Mouse (Mus musculus) megakaryocyte, embryonic 14.5 days (primary cell): Measurements from ENCODE around the gene Arhgap23. TPM values are rescaled to one million over a fixed set of nuclear protein-coding genes. Genes with fewer than 3 reads are reported as not detected.

Experiments
- H3K27me3 ChIP-seq: replicated peaks from 2 replicates; pipeline ENCODE3; 2012; ENCODE audit warnings: inconsistent platforms
- H3K36me3 ChIP-seq: replicated peaks from 2 replicates; pipeline ENCODE3; 2012; ENCODE audit warnings: low read length, inconsistent platforms, mixed read lengths
- H3K4me1 ChIP-seq: 2 replicates; pipeline ENCODE4 v1.6.1; 2012; ENCODE audit warnings: inconsistent platforms
- H3K4me3 ChIP-seq: replicated peaks from 2 replicates; pipeline ENCODE3; 2012; ENCODE audit warnings: moderate library complexity, mild to moderate bottlenecking, inconsistent platforms
- H3K9me3 ChIP-seq: 2 replicates; pipeline ENCODE4 v1.6.1; 2012; ENCODE audit warnings: inconsistent platforms
- FLI1 ChIP-seq: IDR thresholded peaks from 2 replicates; pipeline ENCODE4 v1.6.1; 2012; ENCODE audit warnings: low read length, inconsistent platforms, mixed read lengths
- GATA1 ChIP-seq: IDR thresholded peaks from 3 replicates; pipeline ENCODE4 v1.6.1; 2012; ENCODE audit warnings: mixed read lengths, low read length, inconsistent platforms, borderline replicate concordance
- polyA plus RNA-seq: library from polyadenylated mRNA; stranded (reverse); fragments of >175 nt; gene quantifications from 2 replicates; pipeline ENCODE4 v1.2.3, GENCODE M21; 2012; ENCODE audit warnings: low replicate concordance; ENCODE audit not compliant: insufficient read depth

Gene Arhgap23
- polyA plus RNA-seq, 1 experiment: 85.6 TPM

DNA sequence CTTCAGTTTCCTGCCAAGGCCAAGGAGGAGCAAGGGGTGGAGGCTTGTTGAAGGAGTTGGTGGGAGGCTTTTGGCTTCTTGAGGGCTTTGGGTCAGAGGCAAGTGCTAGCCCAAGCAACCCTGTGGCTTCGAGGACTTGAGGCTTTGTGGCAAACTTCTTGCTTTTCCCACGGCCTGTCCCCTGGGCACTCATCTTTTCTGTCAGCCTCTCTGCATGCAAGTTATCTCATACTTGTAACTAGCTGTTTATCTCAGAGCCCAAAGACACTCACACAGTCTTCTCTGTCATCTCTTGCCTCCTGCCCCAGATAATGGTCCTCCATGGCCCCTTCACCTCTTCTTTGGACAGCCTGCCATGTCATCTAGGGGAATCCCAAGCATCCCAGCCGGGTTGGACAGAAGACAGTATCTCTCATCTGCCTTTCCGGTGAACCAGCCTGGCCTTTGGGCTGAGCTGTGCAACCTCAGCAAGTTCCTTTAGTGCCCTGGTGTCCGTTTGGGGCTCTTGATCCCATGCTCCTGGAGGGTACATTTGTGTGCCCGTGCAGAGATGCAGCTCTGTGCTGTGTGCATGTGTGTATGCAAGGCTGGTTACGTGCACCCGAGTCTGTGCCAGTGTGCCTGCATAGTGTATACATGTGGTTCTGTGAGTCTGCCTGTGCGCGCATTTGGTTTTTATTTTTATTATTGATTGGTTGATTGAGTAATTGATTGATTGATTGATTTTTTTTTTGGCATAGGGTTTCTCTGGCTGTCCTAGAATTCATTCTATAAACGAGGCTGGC lies 27.8 kb downstream of the Arhgap23 start:
- H3K36me3 ChIP-seq: peaks cover 63% of the 10 kb centered on the region
- TF ChIP-seq GATA1 (no peak), FLI1 (no peak)
- H3K4me1 ChIP-seq: peaks cover 100% of the 10 kb centered on the region
- H3K27me3 ChIP-seq: no peaks in the 10 kb centered on the region
- H3K9me3 ChIP-seq: no peaks in the 10 kb centered on the region
- H3K4me3 ChIP-seq: peak overlapping the region; percentile 97

- Histone ChIP-seq H3K4me1 (peaks cover 100% of the 10 kb centered on the region), H3K9me3 (no peaks in the 10 kb centered on the region), H3K27me3 (no peaks in the 10 kb centered on the region), H3K4me3 (peak overlapping the region; percentile 23), H3K36me3 (peaks cover 86% of the 10 kb centered on the region)
- TF ChIP-seq GATA1: no peak
- no peak for TF ChIP-seq FLI1
These were observed 30.3 kb downstream of the Arhgap23 start for GRCm38 (mm10) chr11:97445596-97445995.

DNA sequence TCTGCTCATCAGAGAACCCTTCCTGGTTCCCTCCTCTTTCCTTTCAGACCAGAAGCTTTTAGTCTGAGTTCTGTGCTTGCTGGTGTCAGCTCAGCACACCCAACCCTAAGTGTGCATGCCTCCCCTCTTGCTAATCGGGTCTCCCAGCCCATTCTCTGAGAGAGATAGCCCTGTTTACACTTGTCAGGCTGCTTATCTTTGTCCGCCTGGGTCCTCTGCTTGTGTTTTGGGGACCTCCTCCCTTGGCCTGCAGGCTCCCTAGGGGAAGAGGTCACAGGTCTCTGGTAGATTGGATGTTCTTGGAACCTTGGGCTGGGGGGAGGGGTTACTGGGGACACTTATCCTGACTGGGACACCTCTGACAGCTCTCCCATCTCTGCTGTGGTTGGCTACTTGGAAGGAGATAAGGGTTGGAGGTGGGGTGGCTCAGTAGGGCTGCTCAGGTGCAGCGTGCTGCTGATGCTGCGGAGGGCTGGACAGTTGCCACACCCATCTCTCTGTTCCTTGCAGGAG lies 30.7 kb downstream of the Arhgap23 start:
- Histone ChIP-seq H3K4me1 (peaks cover 99% of the 10 kb centered on the region), H3K36me3 (peaks cover 90% of the 10 kb centered on the region), H3K9me3 (no peaks in the 10 kb centered on the region), H3K27me3 (no peaks in the 10 kb centered on the region), H3K4me3 (peak overlapping the region; percentile 28)
- TF ChIP-seq FLI1: no peak
- TF ChIP-seq GATA1: no peak

GRCm38 (mm10) chr11:97447979-97448378 lies 32.6 kb downstream of the Arhgap23 start:
- H3K9me3 ChIP-seq: no peaks in the 10 kb centered on the region
- peaks cover 100% of the 10 kb centered on the region for H3K36me3 ChIP-seq
- peaks cover 97% of the 10 kb centered on the region for H3K4me1 ChIP-seq
- H3K4me3 ChIP-seq: peak overlapping the region; percentile 20
- no peak for TF ChIP-seq FLI1
- TF ChIP-seq GATA1: no peak
- no peaks in the 10 kb centered on the region for H3K27me3 ChIP-seq

GRCm38 (mm10) chr11:97448611-97449394 lies 33.5 kb downstream of the Arhgap23 start:
- H3K4me1 ChIP-seq: peaks cover 97% of the 10 kb centered on the region
- no peak for TF ChIP-seq FLI1
- no peak for TF ChIP-seq GATA1
- no peaks in the 10 kb centered on the region for H3K27me3 ChIP-seq
- no peaks in the 10 kb centered on the region for H3K9me3 ChIP-seq
- no peak overlapping the region for H3K4me3 ChIP-seq
- H3K36me3 ChIP-seq: peaks cover 100% of the 10 kb centered on the region

- no peaks in the 10 kb centered on the region for H3K27me3 ChIP-seq
- H3K4me1 ChIP-seq: peaks cover 96% of the 10 kb centered on the region
- H3K9me3 ChIP-seq: no peaks in the 10 kb centered on the region
- no peak for TF ChIP-seq FLI1
- no peak for TF ChIP-seq GATA1
- H3K4me3 ChIP-seq: peak overlapping the region; percentile 47
- H3K36me3 ChIP-seq: peaks cover 100% of the 10 kb centered on the region
These were observed 34.4 kb downstream of the Arhgap23 start for GRCm38 (mm10) chr11:97449601-97450293.

DNA sequence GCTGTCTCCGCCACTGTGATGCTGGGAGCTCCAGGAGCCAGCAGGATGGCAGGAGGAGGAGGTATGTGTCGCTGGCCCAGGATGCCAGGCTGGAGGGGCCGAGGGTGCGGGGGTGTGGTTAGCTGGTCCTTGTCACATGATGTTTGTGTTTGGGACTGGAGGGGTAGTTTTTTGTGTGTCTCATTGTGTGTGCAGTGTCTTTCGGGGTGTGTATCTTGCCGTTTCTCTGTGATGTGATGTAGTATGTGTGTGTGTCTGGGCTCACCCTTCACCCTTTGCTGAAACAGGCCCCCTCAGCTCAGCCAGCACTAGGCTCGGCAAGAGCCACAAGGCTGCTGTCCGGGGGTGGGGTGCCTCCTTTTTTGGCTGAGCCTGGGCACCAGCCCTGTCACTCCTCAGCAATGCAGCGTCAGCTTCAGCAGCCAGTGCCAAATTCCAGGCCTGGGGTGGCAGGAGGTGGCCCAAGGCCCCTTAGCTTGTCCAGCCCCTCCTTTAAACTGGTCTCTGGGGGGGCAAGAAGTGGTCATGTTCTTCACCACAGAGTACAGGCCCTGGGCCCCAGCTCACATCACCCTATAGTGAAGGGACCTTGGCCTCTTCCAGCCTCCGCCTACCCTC lies 35.1 kb downstream of the Arhgap23 start:
- no peaks in the 10 kb centered on the region for H3K9me3 ChIP-seq
- H3K36me3 ChIP-seq: peaks cover 100% of the 10 kb centered on the region
- H3K4me1 ChIP-seq: peaks cover 89% of the 10 kb centered on the region
- TF ChIP-seq FLI1 (no peak), GATA1 (no peak)
- no peaks in the 10 kb centered on the region for H3K27me3 ChIP-seq
- H3K4me3 ChIP-seq: no peak overlapping the region

DNA sequence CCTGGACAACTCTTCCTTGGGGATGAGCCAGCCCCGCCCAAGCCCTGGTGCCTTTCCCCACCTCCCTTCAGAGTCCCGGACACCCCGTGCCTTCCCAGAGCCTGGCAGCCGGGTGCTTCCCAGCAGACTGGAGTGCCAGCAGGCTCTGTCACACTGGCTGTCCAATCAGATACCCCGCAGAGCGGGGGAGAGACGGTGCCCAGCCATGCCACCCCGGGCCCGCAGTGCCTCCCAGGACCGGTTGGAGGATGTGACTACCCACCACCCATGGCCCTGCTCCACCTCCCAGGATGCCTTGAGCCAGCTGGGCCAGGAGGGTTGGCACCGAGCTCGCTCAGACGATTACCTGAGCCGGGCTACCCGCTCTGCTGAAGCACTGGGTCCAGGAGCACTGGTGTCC lies 36.3 kb downstream of the Arhgap23 start:
- Histone ChIP-seq H3K4me1 (peaks cover 87% of the 10 kb centered on the region), H3K36me3 (peaks cover 100% of the 10 kb centered on the region), H3K9me3 (no peaks in the 10 kb centered on the region), H3K27me3 (no peaks in the 10 kb centered on the region), H3K4me3 (no peak overlapping the region)
- TF ChIP-seq FLI1: no peak

DNA sequence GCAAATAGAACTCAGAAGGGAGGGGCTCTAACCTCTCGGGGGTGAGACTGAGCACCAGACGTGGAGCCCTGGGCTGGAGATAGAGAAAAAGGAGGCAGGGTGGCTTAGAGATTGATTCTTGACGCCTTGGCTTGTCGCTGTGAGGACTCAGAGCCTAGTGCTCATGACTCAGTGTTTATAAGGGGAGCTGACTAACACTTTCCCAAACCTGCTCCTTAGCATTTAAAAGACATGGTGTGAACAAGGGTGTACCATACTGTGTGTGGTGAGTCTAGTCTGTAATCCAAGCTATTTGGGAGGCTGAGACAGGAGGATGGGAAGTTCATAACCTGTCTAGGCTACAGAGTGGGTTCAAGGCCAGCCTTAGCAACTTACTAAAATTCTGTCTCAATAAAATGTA lies 41.8 kb downstream of the Arhgap23 start:
- H3K9me3 ChIP-seq: no peaks in the 10 kb centered on the region
- TF ChIP-seq FLI1: no peak
- no peak for TF ChIP-seq GATA1
- peaks cover 98% of the 10 kb centered on the region for H3K36me3 ChIP-seq
- peaks cover 45% of the 10 kb centered on the region for H3K4me1 ChIP-seq
- no peaks in the 10 kb centered on the region for H3K27me3 ChIP-seq
- no peak overlapping the region for H3K4me3 ChIP-seq
